Mouse (Mus musculus): ENCODE results near the gene Plin1. TPM values are rescaled to one million over a fixed set of nuclear protein-coding genes. Genes with fewer than 3 reads are reported as not detected.

Plin1 gene
- polyA plus RNA-seq, 1 experiment from 2014 or later: not detected

Other genes starting within 250 kb of the Plin1 start
- not detected in 2 replicates for gene Rhcg, start 115.2 kb downstream of the Plin1 start, polyA plus RNA-seq (2016; fragmentation: Nextera tagmentation; extraction: Ambion mirVana)
- 19.7 and 20.3 TPM in 2 replicates for gene Ticrr, start 72.7 kb downstream of the Plin1 start, polyA plus RNA-seq (2016; fragmentation: Nextera tagmentation; extraction: Ambion mirVana)
- 7.2 and 8.5 TPM in 2 replicates for gene Kif7, start 17.2 kb downstream of the Plin1 start, polyA plus RNA-seq (2016; fragmentation: Nextera tagmentation; extraction: Ambion mirVana)
- gene Pex11a, start 10.2 kb upstream of the Plin1 start, polyA plus RNA-seq (2016; fragmentation: Nextera tagmentation; extraction: Ambion mirVana): 6.6 and 11.3 TPM in 2 replicates
- 0.19 and 0.35 TPM in 2 replicates for gene Wdr93, start 10.3 kb upstream of the Plin1 start, polyA plus RNA-seq (2016; fragmentation: Nextera tagmentation; extraction: Ambion mirVana)
- not detected in 2 replicates for gene Mesp1, start 60.9 kb upstream of the Plin1 start, polyA plus RNA-seq (2016; fragmentation: Nextera tagmentation; extraction: Ambion mirVana)
- 0.21 TPM in 1 of 2 replicates, not detected in the other for gene Mesp2, start 77.8 kb upstream of the Plin1 start, polyA plus RNA-seq (2016; fragmentation: Nextera tagmentation; extraction: Ambion mirVana)
- 8.1 and 9.7 TPM in 2 replicates for gene Anpep, start 128.2 kb upstream of the Plin1 start, polyA plus RNA-seq (2016; fragmentation: Nextera tagmentation; extraction: Ambion mirVana)
- gene Ap3s2, start 187.7 kb upstream of the Plin1 start, polyA plus RNA-seq (2016; fragmentation: Nextera tagmentation; extraction: Ambion mirVana): 41.7 and 44.4 TPM in 2 replicates
- 14.3 and 16.1 TPM in 2 replicates for gene Arpin, start 202.5 kb upstream of the Plin1 start, polyA plus RNA-seq (2016; fragmentation: Nextera tagmentation; extraction: Ambion mirVana)

All from limb, embryonic 10.5 days (tissue).